Mouse (Mus musculus) heart, postnatal 14 days (tissue): ENCODE measurements around the gene Hectd4. TPM values are rescaled to one million over a fixed set of nuclear protein-coding genes. Genes with fewer than 3 reads are reported as not detected.
"Not testable (repeated sequence)": the region's sequence is repeated elsewhere in the genome, so short reads cannot be mapped to it uniquely, and the experiment has no call there.

Source experiments
- DNase-seq, 2 experiments: peaks; one replicate each; pipeline ENCODE4 v3.0.0; 2021 to 2022
- intact Hi-C: fragments of 180-260 bp; cut with DNase I; formaldehyde crosslinking; loops from one replicate; pipeline ENCODE4 v1.15.1; 2025
- total RNA-seq, 2 experiments: library from RNA; stranded (reverse); gene quantifications; 2 replicates each; pipeline ENCODE4 v1.2.3; 2021

Hectd4 gene
- total RNA-seq, 2 experiments from 2014 or later = 25.1 to 27.6 TPM

- intact Hi-C loops = no loop called here
- DNase-seq = peak; percentile 70 to 79
Measured at GRCm38 (mm10) chr5:121204132-121205089, 15.6 kb upstream of the Hectd4 start, which contains the start of gene Rpl6. Gene Rpl6 (plus strand): TSS chr5:121204481.

GRCm38 (mm10) chr5:121205537-121206130 is 14.4 kb upstream of the Hectd4 start:
- intact Hi-C loops = not testable (repeated sequence)

GRCm38 (mm10) chr5:121206540-121206939 is 13.5 kb upstream of the Hectd4 start:
- DNase-seq = no peak
- intact Hi-C loops = no loop called here

More at GRCm38 (mm10) chr5:121205537-121206130, 14.4 kb upstream of the Hectd4 start:
- not testable (repeated sequence) for DNase-seq

- intact Hi-C loops = no loop called here
- DNase-seq = no peak
Measured at GRCm38 (mm10) chr5:121206984-121207383, 13.0 kb upstream of the Hectd4 start.

- intact Hi-C loops = loop anchor here (5.0 kb wide), 1 partner anchor 167 kb away; no protein-coding TSS in a partner anchor
- no peak for DNase-seq
Measured at GRCm38 (mm10) chr5:121209755-121210600, 10.0 kb upstream of the Hectd4 start.

- intact Hi-C loops = loop anchor here (5.0 kb wide), 1 partner anchor 167 kb away; no protein-coding TSS in a partner anchor
- no peak for DNase-seq
Measured at GRCm38 (mm10) chr5:121210601-121210924, 9.5 kb upstream of the Hectd4 start.

- no peak for DNase-seq
- intact Hi-C loops = loop anchor here (5.0 kb wide), 1 partner anchor 165 kb away; no protein-coding TSS in a partner anchor
Measured at GRCm38 (mm10) chr5:121212108-121212507, 7.9 kb upstream of the Hectd4 start.

GRCm38 (mm10) chr5:121214707-121215106 is 5.3 kb upstream of the Hectd4 start:
- no peak for DNase-seq
- intact Hi-C loops = loop anchor here (1.0 to 5.0 kb wide), 2 partner anchors 53 to 163 kb away; no protein-coding TSS in a partner anchor

GRCm38 (mm10) chr5:121215380-121216125 is 4.5 kb upstream of the Hectd4 start:
- peak; percentile 71 to 79 for DNase-seq
- intact Hi-C loops = loop anchor here (1.0 kb wide), 1 partner anchor 52 kb away; no protein-coding TSS in a partner anchor

GRCm38 (mm10) chr5:121216126-121216446 is 3.9 kb upstream of the Hectd4 start:
- intact Hi-C loops = no loop called here

GRCm38 (mm10) chr5:121216584-121217312 is 3.3 kb upstream of the Hectd4 start:
- intact Hi-C loops, DNase-seq: not testable (repeated sequence)

More at GRCm38 (mm10) chr5:121216126-121216446, 3.9 kb upstream of the Hectd4 start:
- no peak for DNase-seq

- intact Hi-C loops = no loop called here
- no peak for DNase-seq
Measured at GRCm38 (mm10) chr5:121217313-121217634, 2.7 kb upstream of the Hectd4 start.

- DNase-seq = no peak
- intact Hi-C loops = no loop called here
Measured at GRCm38 (mm10) chr5:121219190-121219589, 829 bp upstream of the Hectd4 start.

GRCm38 (mm10) chr5:121220732-121221301 is 798 bp downstream of the Hectd4 start:
- DNase-seq = peak; percentile 31 to 37
- intact Hi-C loops = no loop called here

GRCm38 (mm10) chr5:121221328-121221850 is 1.4 kb downstream of the Hectd4 start:
- no peak for DNase-seq
- intact Hi-C loops = no loop called here

GRCm38 (mm10) chr5:121224020-121224419 is 4.0 kb downstream of the Hectd4 start:
- intact Hi-C loops = not testable (repeated sequence)

GRCm38 (mm10) chr5:121224856-121225255 is 4.8 kb downstream of the Hectd4 start:
- no peak for DNase-seq
- intact Hi-C loops = no loop called here

More at GRCm38 (mm10) chr5:121224020-121224419, 4.0 kb downstream of the Hectd4 start:
- not testable (repeated sequence) for DNase-seq

- no peak for DNase-seq
- intact Hi-C loops = no loop called here
Measured at GRCm38 (mm10) chr5:121225854-121226253, 5.8 kb downstream of the Hectd4 start.
